Mouse (Mus musculus) macrophage (primary cell): Measurements from ENCODE around the gene Kcnmb1. TPM values are rescaled to one million over a fixed set of nuclear protein-coding genes. Genes with fewer than 3 reads are reported as not detected.

ENCODE experiments used
- H3K27ac ChIP-seq: fragments of 350-480 bp; formaldehyde crosslinking; 2 replicates; pipeline ENCODE4 v1.9.0; 2021
- H3K36me3 ChIP-seq: fragments of 350-480 bp; formaldehyde crosslinking; 2 replicates; pipeline ENCODE4 v1.9.0; 2021; ENCODE audit errors: inconsistent target
- H3K4me3 ChIP-seq: fragments of 350-480 bp; formaldehyde crosslinking; 2 replicates; pipeline ENCODE4 v1.9.0; 2021; ENCODE audit errors: inconsistent target
- H3K79me2 ChIP-seq: fragments of 350-480 bp; formaldehyde crosslinking; 2 replicates; pipeline ENCODE4 v1.9.0; 2021; ENCODE audit errors: inconsistent target
- WGBS: methylation state at CpG from one replicate; pipeline ENCODE4 v1.1.7; 2026; ENCODE audit warnings: inconsistent platforms; ENCODE audit not compliant: missing documents; 5-methylcytosine and 5-hydroxymethylcytosine counted together
- polyA plus RNA-seq: library from polyadenylated mRNA; stranded (reverse); fragments of 250-400 nt; gene quantifications from 3 replicates; pipeline ENCODE4 v1.2.4, GENCODE M21; 2018; ENCODE audit warnings: inconsistent platforms
- total RNA-seq, 78 experiments: library from RNA; depleted of rRNA; stranded (reverse); fragments of 250-400 nt; gene quantifications; 1 replicate in 9 of 78; 2 replicates in 24 of 78; 3 replicates in 43 of 78; 4 replicates in 2 of 78; pipeline ENCODE4 v1.2.4; 2018; ENCODE audit warnings: inconsistent platforms in 56 of 78

The Kcnmb1 gene
- total RNA-seq (2018; cell fraction: chromatin; rRNA removed): not detected
- total RNA-seq (2018; cell fraction: cytosol; rRNA removed): not detected
- not detected for total RNA-seq (2018; cell fraction: nucleus; rRNA removed)
- not detected in 3 replicates for polyA plus RNA-seq

- Histone ChIP-seq H3K79me2 (no peaks in the 10 kb centered on the region), H3K4me3 (no peak within 1 kb of the TSS), H3K27ac (no peak within 1 kb of the TSS), H3K36me3 (no peaks in the 10 kb centered on the region)
- 63% methylated on average over 6 of the region's 6 CpGs for WGBS
Measured at GRCm38 (mm10) chr11:33962688-33963407, at the start of gene Kcnmb1. TSS of gene Kcnmb1 (plus strand) at chr11:33963013.

- H3K27ac ChIP-seq: no peak overlapping the region
- WGBS: 95% methylated on average over 7 of the region's 7 CpGs
- H3K36me3 ChIP-seq: no peaks in the 10 kb centered on the region
- no peak overlapping the region for H3K4me3 ChIP-seq
- no peaks in the 10 kb centered on the region for H3K79me2 ChIP-seq
Measured at GRCm38 (mm10) chr11:33913061-33913460, 49.8 kb upstream of the Kcnmb1 start.

GRCm38 (mm10) chr11:33914216-33914615 is 48.6 kb upstream of the Kcnmb1 start:
- H3K27ac ChIP-seq: no peak overlapping the region
- WGBS: 89% methylated on average over 12 of the region's 12 CpGs
- no peaks in the 10 kb centered on the region for H3K36me3 ChIP-seq
- no peaks in the 10 kb centered on the region for H3K79me2 ChIP-seq
- H3K4me3 ChIP-seq: no peak overlapping the region

- H3K36me3 ChIP-seq: no peaks in the 10 kb centered on the region
- H3K4me3 ChIP-seq: no peak overlapping the region
- H3K79me2 ChIP-seq: no peaks in the 10 kb centered on the region
- no peak overlapping the region for H3K27ac ChIP-seq
- 43% methylated on average over 6 of the region's 6 CpGs for WGBS
Measured at GRCm38 (mm10) chr11:33917574-33917973, 45.2 kb upstream of the Kcnmb1 start.

- Histone ChIP-seq H3K36me3 (no peaks in the 10 kb centered on the region), H3K4me3 (no peak overlapping the region), H3K79me2 (no peaks in the 10 kb centered on the region), H3K27ac (no peak overlapping the region)
- 63% methylated on average over 2 of the region's 2 CpGs for WGBS
Measured at GRCm38 (mm10) chr11:33918424-33918823, 44.4 kb upstream of the Kcnmb1 start.

- WGBS: 69% methylated on average over 7 of the region's 7 CpGs
- no peak overlapping the region for H3K27ac ChIP-seq
Measured at GRCm38 (mm10) chr11:33919826-33920225, 43.0 kb upstream of the Kcnmb1 start.

GRCm38 (mm10) chr11:33921451-33921850 is 41.4 kb upstream of the Kcnmb1 start:
- H3K79me2 ChIP-seq: no peaks in the 10 kb centered on the region
- H3K4me3 ChIP-seq: no peak overlapping the region
- 91% methylated on average over 13 of the region's 13 CpGs for WGBS
- H3K36me3 ChIP-seq: no peaks in the 10 kb centered on the region
- H3K27ac ChIP-seq: no peak overlapping the region

More at GRCm38 (mm10) chr11:33919826-33920225, 43.0 kb upstream of the Kcnmb1 start:
- Histone ChIP-seq H3K4me3 (no peak overlapping the region), H3K36me3 (no peaks in the 10 kb centered on the region), H3K79me2 (no peaks in the 10 kb centered on the region)

GRCm38 (mm10) chr11:33923031-33923430 is 39.8 kb upstream of the Kcnmb1 start:
- no peak overlapping the region for H3K4me3 ChIP-seq
- WGBS: 77% methylated on average over 3 of the region's 3 CpGs
- H3K79me2 ChIP-seq: no peaks in the 10 kb centered on the region
- H3K36me3 ChIP-seq: no peaks in the 10 kb centered on the region
- no peak overlapping the region for H3K27ac ChIP-seq

- 88% methylated on average over 8 of the region's 8 CpGs for WGBS
- Histone ChIP-seq H3K36me3 (no peaks in the 10 kb centered on the region), H3K27ac (no peak overlapping the region), H3K79me2 (no peaks in the 10 kb centered on the region), H3K4me3 (no peak overlapping the region)
Measured at GRCm38 (mm10) chr11:33925778-33926177, 37.0 kb upstream of the Kcnmb1 start.

GRCm38 (mm10) chr11:33926551-33926950 is 36.3 kb upstream of the Kcnmb1 start:
- Histone ChIP-seq H3K36me3 (no peaks in the 10 kb centered on the region), H3K27ac (no peak overlapping the region), H3K4me3 (no peak overlapping the region), H3K79me2 (no peaks in the 10 kb centered on the region)
- WGBS: 69% methylated on average over 2 of the region's 2 CpGs

- WGBS: 93% methylated on average over 6 of the region's 6 CpGs
- Histone ChIP-seq H3K79me2 (no peaks in the 10 kb centered on the region), H3K4me3 (no peak overlapping the region), H3K36me3 (no peaks in the 10 kb centered on the region), H3K27ac (no peak overlapping the region)
Measured at GRCm38 (mm10) chr11:33927321-33927720, 35.5 kb upstream of the Kcnmb1 start.

GRCm38 (mm10) chr11:33927836-33928235 is 35.0 kb upstream of the Kcnmb1 start:
- no peaks in the 10 kb centered on the region for H3K79me2 ChIP-seq
- H3K27ac ChIP-seq: no peak overlapping the region
- WGBS: 59% methylated on average over 4 of the region's 4 CpGs
- H3K36me3 ChIP-seq: no peaks in the 10 kb centered on the region
- H3K4me3 ChIP-seq: no peak overlapping the region

- Histone ChIP-seq H3K36me3 (no peaks in the 10 kb centered on the region), H3K4me3 (no peak overlapping the region), H3K27ac (no peak overlapping the region), H3K79me2 (no peaks in the 10 kb centered on the region)
- WGBS: 43% methylated on average over 7 of the region's 7 CpGs
Measured at GRCm38 (mm10) chr11:33928658-33929057, 34.2 kb upstream of the Kcnmb1 start.

- Histone ChIP-seq H3K27ac (no peak overlapping the region), H3K4me3 (no peak overlapping the region), H3K36me3 (no peaks in the 10 kb centered on the region), H3K79me2 (no peaks in the 10 kb centered on the region)
- WGBS: 95% methylated on average over 11 of the region's 11 CpGs
Measured at GRCm38 (mm10) chr11:33929412-33929811, 33.4 kb upstream of the Kcnmb1 start.

GRCm38 (mm10) chr11:33931836-33932385 is 30.9 kb upstream of the Kcnmb1 start:
- Histone ChIP-seq H3K27ac (peak overlapping the region; percentile 55), H3K36me3 (no peaks in the 10 kb centered on the region), H3K4me3 (peak overlapping the region; percentile 4; the same call in 1 of the 2 replicates), H3K79me2 (no peaks in the 10 kb centered on the region)
- 1% methylated on average over 7 of the region's 10 CpGs for WGBS
